Mouse (Mus musculus): ENCODE data around the gene Fam20b. TPM values are rescaled to one million over a fixed set of nuclear protein-coding genes. Genes with fewer than 3 reads are reported as not detected.

The Fam20b gene
- 31.1 and 44.4 TPM in 2 replicates for polyA plus RNA-seq (2012; rRNA removed)

DNA sequence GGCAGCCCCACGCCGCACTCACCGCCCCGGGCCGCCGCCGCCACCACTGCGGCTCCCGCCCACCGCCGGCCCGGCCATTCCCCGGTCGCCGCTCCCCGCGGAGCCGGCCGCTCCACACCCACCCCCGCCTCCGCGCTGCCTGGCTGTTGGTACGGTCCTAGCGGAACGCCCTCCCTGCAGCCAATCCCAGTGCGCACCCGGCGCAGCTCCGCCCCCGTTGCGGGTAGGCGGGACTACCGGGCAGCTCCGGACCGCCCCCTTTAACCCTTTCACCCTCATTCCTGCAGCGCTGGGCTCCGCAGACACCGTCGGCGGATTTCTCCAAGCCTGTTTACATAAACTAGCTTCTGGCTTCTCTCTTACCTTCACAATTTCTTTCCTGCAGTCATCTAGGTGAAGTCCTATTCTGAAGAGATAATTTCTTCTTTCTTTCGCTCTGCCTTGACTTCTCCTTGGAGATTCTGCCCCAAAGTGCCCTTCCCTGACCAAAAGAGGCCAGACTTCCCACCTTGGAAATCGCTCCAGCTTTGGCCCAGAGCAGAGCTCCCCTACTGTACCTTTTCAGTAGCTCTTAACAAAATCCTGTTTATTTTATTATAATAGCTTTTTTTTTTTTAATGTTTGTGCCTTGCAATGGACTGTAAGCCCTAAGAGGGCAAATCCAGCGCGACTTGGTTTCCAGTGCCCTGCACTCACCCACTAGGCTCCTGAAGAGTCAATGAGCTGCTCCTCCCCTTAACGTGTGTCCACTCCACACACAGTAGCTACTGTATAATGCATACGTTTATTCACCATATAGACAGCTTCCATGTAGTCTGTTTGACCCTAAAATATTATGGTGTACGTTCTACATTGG lies at the start of gene Fam20b:
TSS of gene Fam20b (minus strand) at position 137 of the 856 bp plus-strand sequence.
- DNase-seq (ENCODE audit: low read depth) = peak; percentile 98
- TF ChIP-seq POLR2A (IDR thresholded peaks at IDR 0.05; ENCODE audit: borderline replicate concordance, extremely low read depth, insufficient read depth, insufficient read length, poor library complexity, severe bottlenecking) (peak; percentile 72), CTCF (IDR thresholded peaks at IDR 0.05; ENCODE audit: borderline replicate concordance, extremely low read depth, insufficient read depth, insufficient read length) (no peak)

DNA sequence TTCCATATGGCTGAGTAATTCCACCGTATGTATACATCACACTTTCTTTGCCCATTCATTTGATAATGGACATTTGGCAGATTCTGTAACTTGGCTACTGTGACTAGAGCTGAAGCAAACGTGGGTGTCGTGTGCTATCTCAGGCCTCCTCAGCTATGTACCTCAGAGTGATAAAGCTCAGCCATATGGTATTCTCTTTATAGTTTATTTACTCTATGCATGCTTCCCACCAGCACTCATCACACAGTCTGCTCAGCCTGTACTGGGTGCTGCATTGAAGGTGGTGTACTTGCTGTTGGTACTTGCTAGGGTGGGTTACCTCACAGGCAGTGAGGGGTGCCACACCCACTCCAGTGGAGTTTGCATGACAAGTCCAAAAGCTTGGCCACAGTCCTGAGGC lies 46.4 kb upstream of the Fam20b start:
- TF ChIP-seq POLR2A (IDR thresholded peaks at IDR 0.05; ENCODE audit: borderline replicate concordance, extremely low read depth, insufficient read depth, insufficient read length, poor library complexity, severe bottlenecking) (no peak), CTCF (IDR thresholded peaks at IDR 0.05; ENCODE audit: borderline replicate concordance, extremely low read depth, insufficient read depth, insufficient read length) (no peak)
- no peak for DNase-seq (ENCODE audit: low read depth)

DNA sequence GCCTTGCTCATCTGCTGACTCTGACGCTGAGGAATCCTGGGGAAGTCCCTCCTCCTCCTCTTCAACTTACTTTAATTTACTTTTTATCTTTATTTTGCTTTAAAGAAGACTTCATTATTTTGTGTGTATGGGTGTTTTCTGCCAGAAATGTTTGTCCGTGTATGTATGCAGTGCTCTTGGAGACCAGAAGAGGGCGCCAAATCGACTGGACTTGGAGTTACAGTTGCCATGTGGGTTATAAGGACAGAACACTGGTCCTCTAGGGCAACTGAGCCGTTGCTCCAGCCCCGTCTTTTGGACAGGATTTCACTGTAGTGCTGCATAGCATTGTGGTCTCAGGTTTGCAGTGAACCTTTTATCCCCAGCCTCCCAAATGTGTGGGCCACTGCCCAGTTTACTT lies 45.7 kb upstream of the Fam20b start:
- no peak for DNase-seq (ENCODE audit: low read depth)
- TF ChIP-seq CTCF (IDR thresholded peaks at IDR 0.05; ENCODE audit: borderline replicate concordance, extremely low read depth, insufficient read depth, insufficient read length) (peak; percentile 19; the same call in 1 of the 2 replicates), POLR2A (IDR thresholded peaks at IDR 0.05; ENCODE audit: borderline replicate concordance, extremely low read depth, insufficient read depth, insufficient read length, poor library complexity, severe bottlenecking) (no peak)

DNA sequence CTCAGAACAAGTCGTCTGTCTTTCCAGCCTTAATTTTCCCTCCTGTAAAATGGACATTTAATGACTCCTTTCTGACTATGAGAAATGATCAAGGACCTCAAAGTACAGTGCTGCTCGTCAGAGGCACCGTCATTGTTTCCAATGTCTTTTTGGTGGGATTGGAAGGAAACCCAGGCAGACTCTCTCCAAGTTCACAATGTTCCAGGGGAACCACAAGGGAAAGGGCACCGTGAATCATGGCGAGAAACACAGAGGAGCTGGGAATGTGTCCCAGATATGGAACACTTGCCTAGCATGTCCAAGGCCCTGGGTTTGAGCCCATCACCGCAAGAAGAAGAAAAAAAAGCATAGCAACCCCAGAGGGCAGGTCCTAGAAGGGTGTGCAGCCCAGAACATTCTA lies 44.4 kb upstream of the Fam20b start:
- no peak for TF ChIP-seq POLR2A (IDR thresholded peaks at IDR 0.05; ENCODE audit: borderline replicate concordance, extremely low read depth, insufficient read depth, insufficient read length, poor library complexity, severe bottlenecking)
- TF ChIP-seq CTCF (IDR thresholded peaks at IDR 0.05; ENCODE audit: borderline replicate concordance, extremely low read depth, insufficient read depth, insufficient read length) = no peak

DNA sequence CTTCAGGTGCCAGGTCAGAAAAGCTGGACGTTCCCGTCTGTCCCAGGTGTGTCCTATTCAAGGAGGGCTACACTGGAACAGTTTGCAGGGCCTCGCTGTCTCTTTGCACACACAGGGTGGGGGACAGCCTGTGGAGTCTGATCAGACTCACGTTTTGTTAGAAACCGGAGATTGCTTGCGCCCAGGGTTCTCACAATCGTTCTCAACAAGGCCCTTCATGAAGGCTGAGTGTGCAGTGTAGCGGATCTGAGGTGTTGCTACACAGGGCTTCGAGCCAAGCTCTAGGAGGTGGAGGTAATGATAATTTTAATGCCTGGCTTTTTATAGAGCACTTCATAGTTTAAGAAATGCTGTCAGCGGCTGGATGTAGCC lies 42.5 kb upstream of the Fam20b start:
- TF ChIP-seq POLR2A (IDR thresholded peaks at IDR 0.05; ENCODE audit: borderline replicate concordance, extremely low read depth, insufficient read depth, insufficient read length, poor library complexity, severe bottlenecking) (no peak), CTCF (IDR thresholded peaks at IDR 0.05; ENCODE audit: borderline replicate concordance, extremely low read depth, insufficient read depth, insufficient read length) (no peak)

More for the DNA sequence above, 44.4 kb upstream of the Fam20b start:
- DNase-seq (ENCODE audit: low read depth) = no peak

DNA sequence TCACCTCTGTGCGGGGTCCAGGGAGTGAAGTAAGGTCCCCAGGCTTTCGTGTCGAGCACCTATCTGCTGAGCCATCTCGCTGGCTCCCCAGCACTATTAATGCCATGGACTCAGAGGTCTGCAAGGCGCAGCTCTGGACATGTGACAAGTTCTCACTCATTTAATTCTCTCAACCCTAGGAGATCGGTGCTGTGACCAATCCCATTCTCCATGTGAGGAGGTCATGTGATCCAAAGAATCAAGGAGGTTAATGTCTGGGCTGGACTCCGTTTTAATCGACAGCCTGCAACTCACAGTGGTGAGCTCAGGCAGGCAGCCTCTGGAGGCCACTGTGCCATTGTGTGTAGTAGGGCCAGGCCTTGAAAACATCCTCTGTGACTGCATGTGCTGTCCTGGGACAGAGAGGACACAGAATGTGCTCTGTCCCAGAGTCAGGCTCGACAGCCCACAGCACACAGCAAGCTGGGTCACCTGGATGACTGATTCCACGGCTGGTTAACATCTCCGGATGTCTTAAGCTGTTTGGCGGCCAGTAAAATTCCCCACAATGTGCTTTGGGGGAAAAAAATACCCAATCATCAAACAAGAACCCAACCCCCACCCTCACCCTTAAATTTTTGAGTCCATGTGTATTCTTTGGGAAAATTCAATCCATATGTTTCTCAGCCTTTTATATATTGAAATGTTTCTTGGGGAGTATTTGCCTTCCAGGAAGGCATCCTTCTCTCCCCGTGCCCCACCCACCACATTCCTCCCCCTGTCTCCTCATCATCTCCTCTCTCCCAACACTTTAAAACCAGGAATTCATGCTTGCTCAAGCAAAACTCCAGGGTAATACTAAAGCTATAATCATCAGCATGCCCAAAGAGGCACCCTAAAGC lies 41.9 kb upstream of the Fam20b start:
- TF ChIP-seq CTCF (IDR thresholded peaks at IDR 0.05; ENCODE audit: borderline replicate concordance, extremely low read depth, insufficient read depth, insufficient read length) = no peak
- TF ChIP-seq POLR2A (IDR thresholded peaks at IDR 0.05; ENCODE audit: borderline replicate concordance, extremely low read depth, insufficient read depth, insufficient read length, poor library complexity, severe bottlenecking) = no peak
- no peak for DNase-seq (ENCODE audit: low read depth)

More for the DNA sequence above, 42.5 kb upstream of the Fam20b start:
- DNase-seq (ENCODE audit: low read depth) = peak; percentile 40

DNA sequence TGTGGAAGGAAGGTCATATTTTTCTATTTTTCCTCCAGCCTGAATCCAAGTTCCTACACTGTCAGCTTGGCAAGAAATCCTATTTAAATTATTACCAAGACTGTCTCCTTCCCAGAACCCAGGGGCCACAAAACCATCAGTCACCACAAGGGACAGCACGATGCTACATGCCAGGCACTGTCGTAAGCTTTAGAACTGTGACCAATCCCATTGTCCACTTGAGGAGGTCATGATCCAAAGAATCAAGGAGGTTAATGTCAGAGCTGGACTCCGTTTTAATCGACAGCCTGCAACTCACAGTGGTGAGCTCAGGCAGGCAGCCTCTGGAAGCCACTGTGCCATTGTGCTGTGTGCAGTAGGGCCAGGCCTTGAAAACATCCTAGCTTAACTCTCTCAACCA lies 39.4 kb upstream of the Fam20b start:
- no peak for DNase-seq (ENCODE audit: low read depth)
- no peak for TF ChIP-seq CTCF (IDR thresholded peaks at IDR 0.05; ENCODE audit: borderline replicate concordance, extremely low read depth, insufficient read depth, insufficient read length)
- TF ChIP-seq POLR2A (IDR thresholded peaks at IDR 0.05; ENCODE audit: borderline replicate concordance, extremely low read depth, insufficient read depth, insufficient read length, poor library complexity, severe bottlenecking) = no peak

DNA sequence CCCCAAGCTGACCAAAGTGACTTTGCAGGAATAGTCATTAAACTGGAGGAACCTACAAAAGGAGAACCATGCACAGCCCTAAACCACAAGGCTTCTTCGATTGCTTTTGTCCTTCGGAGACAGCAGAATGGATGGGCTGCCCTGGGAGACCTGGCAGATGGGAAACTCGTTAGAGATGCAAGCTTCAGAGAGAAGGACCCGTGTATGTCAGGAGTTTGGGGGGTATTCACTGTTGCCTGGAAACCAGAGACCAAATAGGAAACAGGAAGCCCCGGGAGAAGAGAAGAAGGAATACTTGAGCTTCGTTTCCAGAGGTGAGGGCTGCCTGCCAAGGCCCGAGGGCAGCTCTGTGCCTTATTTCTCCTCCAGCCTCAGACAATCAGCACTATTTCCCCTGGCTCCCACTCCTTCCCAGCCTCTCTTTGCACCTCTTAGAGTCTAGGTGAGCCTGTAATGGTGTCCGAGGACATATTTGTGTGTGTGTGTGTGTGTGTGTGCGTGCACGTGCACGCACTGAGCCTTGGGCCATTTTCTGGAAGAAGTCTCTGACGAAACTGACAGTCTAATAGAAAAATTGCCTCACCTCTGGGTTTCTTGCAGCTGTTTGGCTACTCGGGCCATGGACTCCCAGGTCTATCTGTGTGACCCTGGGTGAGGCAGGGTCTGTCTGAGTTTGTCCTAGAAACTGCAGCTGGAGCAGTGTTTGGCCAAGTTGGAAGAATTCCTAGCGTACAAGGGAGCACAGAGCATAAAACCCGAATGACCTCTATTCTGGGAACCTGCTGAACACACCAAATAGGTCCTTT lies 35.9 kb upstream of the Fam20b start:
- TF ChIP-seq CTCF (IDR thresholded peaks at IDR 0.05; ENCODE audit: borderline replicate concordance, extremely low read depth, insufficient read depth, insufficient read length) (no peak), POLR2A (IDR thresholded peaks at IDR 0.05; ENCODE audit: borderline replicate concordance, extremely low read depth, insufficient read depth, insufficient read length, poor library complexity, severe bottlenecking) (no peak)
- DNase-seq (ENCODE audit: low read depth) = peak; percentile 91

DNA sequence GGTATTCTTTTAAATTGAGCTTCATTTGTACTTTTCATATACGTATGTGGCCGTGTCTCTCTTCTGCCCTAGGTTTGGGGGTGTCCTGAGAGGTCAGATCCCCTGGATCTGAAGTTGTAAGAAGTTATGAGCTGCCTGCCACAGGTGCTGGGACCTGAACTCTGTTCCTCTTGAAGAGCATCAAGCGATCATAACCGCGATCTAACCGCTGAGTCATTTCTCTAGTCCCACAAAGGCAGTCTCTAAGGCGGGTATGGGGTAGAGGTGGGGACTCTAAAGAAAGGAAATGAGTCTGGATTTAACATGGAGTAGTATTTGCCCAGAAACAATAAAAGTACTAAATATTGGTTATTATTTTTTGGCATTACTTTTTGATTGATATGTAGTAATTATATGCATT lies 34.1 kb upstream of the Fam20b start:
- DNase-seq (ENCODE audit: low read depth) = peak; percentile 27
- TF ChIP-seq POLR2A (IDR thresholded peaks at IDR 0.05; ENCODE audit: borderline replicate concordance, extremely low read depth, insufficient read depth, insufficient read length, poor library complexity, severe bottlenecking) (no peak), CTCF (IDR thresholded peaks at IDR 0.05; ENCODE audit: borderline replicate concordance, extremely low read depth, insufficient read depth, insufficient read length) (no peak)

DNA sequence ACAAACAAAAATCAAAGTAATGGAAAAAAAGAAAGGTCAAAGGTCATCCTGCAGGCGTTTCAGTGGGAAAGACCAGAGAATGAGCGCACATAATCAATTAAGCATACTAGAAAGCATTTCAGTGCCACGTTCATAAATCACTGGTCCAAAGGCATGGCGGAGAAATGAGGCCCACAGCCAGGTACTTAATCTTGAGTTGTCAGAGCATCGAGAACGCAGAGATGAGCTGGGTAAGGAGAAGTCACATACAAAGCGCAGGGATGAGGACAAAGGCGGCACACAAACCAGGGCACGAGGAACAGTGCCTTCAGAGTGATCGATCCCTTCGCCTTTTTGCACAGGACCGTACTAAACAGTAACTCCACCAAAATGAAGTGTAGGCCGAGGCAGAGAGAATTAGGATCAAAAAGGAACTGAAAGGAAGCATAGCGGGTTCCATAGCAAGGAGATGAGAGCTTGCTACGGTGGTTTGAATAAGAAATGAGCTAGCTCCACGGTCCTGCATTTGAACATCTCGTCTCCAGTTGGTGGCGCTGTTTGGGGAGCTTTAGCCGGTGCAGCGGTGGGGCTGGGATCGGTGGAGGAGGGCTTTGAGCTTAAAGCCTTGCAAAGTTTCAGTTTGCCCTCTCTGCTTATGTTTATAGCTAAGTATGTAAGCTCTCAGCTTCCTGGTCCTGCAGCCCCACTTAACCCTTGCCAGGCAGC lies 33.3 kb upstream of the Fam20b start:
- DNase-seq (ENCODE audit: low read depth) = peak; percentile 92
- TF ChIP-seq POLR2A (IDR thresholded peaks at IDR 0.05; ENCODE audit: borderline replicate concordance, extremely low read depth, insufficient read depth, insufficient read length, poor library complexity, severe bottlenecking) (no peak), CTCF (IDR thresholded peaks at IDR 0.05; ENCODE audit: borderline replicate concordance, extremely low read depth, insufficient read depth, insufficient read length) (peak; percentile 88)
